Mouse (Mus musculus): ENCODE measurements at regions not wholly inside any gene's neighbourhood (a gene's known extent, or its start where the extent isn't known, plus 50 kb on each side); places are given as distances from the start of the nearest gene placed in this dataset.

DNA sequence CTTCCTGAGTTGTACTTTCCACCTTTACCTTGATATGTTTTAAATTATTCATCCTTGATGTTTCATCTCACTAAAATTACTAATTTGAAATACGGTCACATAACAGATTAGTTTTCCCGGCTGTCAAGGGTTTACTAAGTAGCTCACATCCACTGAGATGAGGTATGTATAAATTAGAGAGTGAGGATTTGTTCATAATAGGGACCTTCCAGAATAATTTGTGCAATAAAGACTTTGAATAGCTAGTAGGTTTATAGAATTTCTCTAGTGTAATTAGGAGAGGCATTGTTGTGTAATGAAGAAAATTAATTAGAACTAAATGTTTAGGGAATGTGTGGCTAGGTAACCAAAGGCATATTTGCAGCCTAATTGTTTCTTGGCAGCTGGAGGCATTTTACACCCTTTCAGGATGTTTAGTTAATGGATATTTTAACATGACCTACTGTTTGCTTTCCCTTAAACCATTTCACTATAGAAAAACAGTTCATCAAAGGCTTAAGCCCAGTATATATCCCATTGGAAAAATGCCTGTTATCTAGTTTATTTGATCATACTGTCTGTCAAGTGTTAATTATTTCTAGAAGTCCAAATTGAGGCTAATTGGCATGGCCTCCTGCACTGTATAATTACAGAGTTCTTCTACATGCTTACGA is 70.8 kb downstream of the Mat2b start:
- ATAC-seq (replicated peaks in 1 of 2; ENCODE audit: insufficient read depth in 1 of 2, low FRiP score in 2 of 2, low TSS enrichment in 1 of 2, low read depth in 1 of 2, poor library complexity in 2 of 2, severe bottlenecking in 2 of 2) = no peak

DNA sequence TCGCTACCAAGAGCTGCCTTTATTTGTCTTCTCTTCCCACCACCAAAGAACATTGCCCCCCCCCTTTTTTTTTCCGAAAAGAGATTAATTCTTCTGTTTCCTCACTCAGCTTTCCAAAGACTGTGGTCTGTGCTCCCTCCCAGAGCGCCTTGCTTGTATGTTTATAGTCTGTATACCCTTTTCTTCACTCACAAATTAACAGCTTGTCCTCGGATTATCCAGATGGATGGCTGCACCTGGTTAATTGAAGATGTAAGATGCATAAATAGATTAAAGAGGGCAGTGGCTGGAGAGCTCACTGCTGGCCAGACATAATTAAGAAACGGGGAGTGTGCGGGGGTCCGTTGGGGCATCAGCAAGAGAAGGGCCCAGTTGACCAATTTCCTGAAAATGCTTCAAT is 75.0 kb downstream of the Mat2b start:
- no peak for ATAC-seq (replicated peaks in 1 of 2; ENCODE audit: insufficient read depth in 1 of 2, low FRiP score in 2 of 2, low TSS enrichment in 1 of 2, low read depth in 1 of 2, poor library complexity in 2 of 2, severe bottlenecking in 2 of 2)

DNA sequence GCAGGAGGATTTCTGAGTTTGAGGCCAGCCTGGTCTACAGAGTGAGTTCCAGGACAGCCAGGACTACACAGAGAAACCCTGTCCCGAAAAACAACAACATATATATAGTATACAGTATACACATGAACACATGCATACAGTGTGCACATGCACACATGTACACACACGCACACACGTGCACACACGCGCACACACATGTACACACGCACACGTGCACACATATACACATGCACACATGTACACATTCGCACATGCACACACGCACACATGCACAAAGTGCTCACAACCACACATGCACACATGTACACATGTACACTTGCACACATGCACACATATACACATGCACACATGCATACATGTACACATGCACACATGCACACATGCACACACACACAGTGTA is 92.0 kb downstream of the Mat2b start:
- ATAC-seq (replicated peaks in 1 of 2; ENCODE audit: insufficient read depth in 1 of 2, low FRiP score in 2 of 2, low TSS enrichment in 1 of 2, low read depth in 1 of 2, poor library complexity in 2 of 2, severe bottlenecking in 2 of 2) = no peak

DNA sequence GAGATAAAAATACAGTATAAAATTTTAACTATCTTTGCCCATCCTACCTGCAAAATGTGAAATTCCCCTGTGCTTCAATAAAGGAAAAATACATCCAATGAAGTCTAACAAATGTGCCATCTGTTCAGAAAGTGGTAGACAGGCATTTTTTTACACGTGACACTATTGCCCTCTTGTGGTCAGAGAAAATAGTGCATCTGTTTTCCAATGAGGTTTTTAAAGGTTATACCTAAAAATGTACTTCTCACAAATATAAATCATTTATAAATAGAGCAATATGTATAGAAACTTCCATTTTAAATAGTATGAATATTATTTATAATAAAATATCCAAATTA is 93.5 kb downstream of the Mat2b start:
- no peak; a peak in 1 of 4 replicates for ATAC-seq (replicated peaks in 1 of 2; ENCODE audit: insufficient read depth in 1 of 2, low FRiP score in 2 of 2, low TSS enrichment in 1 of 2, low read depth in 1 of 2, poor library complexity in 2 of 2, severe bottlenecking in 2 of 2)

DNA sequence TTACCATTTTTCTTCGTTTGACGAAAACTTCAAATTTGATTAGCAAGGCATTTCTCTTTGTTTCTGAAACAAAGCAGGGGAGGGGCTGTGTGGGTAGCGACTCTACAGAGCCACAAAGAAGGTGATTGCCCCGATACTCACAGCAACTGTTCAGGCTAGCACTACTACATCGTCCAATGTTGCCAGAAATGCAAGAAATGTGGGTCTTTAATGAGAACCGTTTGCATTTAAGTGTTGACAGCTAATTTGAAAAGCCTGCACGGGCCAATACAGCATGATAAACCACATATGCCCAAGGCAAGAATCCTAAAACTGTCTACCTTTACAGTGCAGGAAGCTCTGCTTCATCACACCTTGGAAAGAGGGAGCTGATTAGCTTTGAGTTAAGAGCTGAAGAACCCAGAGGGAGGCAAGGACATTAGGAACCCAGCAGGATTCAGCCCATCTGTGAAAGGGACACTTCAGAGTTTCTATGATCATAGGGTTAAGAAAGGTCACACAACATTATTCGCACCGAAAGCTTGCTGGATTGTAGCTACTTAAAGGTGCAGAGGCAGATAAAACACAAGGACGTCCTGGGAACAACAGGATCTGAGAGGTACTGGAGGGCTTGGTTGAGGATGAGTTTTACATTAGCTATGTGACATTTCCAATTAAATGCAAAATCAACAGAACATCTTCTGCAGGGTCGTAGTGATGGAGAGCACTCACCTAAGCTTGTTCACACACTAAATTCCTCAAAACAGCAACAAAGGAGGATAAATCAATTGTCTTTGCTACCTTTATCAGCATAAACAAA is 94.0 kb downstream of the Mat2b start:
- no peak for ATAC-seq (replicated peaks in 1 of 2; ENCODE audit: insufficient read depth in 1 of 2, low FRiP score in 2 of 2, low TSS enrichment in 1 of 2, low read depth in 1 of 2, poor library complexity in 2 of 2, severe bottlenecking in 2 of 2)

DNA sequence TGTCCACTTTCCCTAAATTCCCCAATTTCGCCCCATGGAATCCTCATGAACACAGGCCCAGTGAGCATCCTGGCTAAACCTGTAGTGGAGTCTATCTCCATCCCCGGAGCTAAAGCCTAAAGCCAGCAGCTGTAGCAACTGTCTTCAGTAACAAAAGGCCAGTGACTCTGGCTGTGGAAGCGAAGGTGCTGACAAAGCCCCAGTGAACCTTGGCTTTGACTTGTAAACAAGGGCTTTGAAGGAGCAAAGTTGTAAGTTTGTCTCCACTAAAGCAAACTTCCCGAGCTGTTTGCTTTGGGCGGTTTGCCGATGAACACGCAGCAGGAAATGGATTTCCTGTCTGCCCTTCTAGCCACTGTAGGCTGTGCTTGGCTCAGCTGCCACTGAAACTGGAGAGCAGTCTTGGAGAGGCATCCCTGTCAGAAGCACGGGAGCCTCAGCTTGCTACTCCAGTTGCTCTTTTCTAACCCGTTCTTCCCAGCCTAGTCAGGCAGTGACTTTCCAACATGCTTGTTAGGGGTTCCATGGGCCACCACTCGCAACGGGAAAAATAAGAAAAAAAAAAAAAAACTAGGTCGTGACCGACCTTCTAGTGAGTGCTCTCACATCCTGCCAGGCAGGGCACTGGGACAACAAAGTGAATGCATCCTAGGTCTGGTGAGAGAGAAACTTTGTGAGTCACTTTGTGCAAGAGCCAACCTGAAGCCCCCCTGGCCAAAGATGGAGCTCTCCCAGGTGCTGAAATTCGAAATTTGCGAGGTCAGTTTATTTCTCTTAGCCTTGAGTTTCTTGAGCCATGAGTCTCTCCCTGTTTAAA is 94.8 kb downstream of the Mat2b start:
- ATAC-seq (replicated peaks in 1 of 2; ENCODE audit: insufficient read depth in 1 of 2, low FRiP score in 2 of 2, low TSS enrichment in 1 of 2, low read depth in 1 of 2, poor library complexity in 2 of 2, severe bottlenecking in 2 of 2) = peak in 1 of 2 experiments; percentile 27; a peak in 1 of 4 replicates

DNA sequence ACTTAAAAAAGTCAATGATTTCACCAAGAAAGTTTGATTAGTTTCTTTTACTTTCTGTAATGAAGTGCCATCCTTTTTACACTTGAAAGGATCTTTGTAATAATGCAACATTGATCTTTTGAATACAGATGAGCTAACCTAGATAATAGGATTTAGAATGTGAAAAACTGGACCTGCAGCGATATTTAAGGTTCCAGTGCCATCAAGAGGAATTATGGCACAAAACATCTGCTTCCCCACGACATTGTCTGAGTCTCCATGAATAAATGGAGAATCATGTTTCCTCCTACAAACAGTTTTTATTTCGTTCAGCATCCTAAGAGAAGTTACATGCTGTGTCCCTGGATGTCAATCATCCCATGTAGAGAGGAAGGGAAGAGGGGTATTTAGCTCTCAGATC is 98.7 kb downstream of the Mat2b start:
- no peak for ATAC-seq (replicated peaks in 1 of 2; ENCODE audit: insufficient read depth in 1 of 2, low FRiP score in 2 of 2, low TSS enrichment in 1 of 2, low read depth in 1 of 2, poor library complexity in 2 of 2, severe bottlenecking in 2 of 2)

DNA sequence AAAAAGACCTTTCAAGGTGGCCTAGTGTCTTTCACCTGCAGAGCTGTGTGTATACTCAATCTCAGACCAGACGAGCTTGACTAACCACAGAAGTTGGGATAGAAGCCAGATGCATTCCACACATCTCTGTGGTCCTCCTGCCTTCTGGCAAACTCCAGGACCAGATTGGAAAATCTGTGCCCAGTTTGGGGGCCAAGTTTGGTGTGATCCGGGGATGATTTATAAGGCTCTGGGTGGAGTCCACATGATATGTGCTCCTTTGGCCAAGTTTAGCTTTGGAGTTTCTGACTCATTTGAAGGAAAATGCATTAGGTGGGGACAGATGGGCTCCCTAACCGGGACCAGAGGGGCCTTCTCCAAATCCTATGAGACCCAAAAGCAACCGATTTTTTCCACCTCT is 102.9 kb downstream of the Mat2b start:
- ATAC-seq (replicated peaks in 1 of 2; ENCODE audit: insufficient read depth in 1 of 2, low FRiP score in 2 of 2, low TSS enrichment in 1 of 2, low read depth in 1 of 2, poor library complexity in 2 of 2, severe bottlenecking in 2 of 2) = no peak

DNA sequence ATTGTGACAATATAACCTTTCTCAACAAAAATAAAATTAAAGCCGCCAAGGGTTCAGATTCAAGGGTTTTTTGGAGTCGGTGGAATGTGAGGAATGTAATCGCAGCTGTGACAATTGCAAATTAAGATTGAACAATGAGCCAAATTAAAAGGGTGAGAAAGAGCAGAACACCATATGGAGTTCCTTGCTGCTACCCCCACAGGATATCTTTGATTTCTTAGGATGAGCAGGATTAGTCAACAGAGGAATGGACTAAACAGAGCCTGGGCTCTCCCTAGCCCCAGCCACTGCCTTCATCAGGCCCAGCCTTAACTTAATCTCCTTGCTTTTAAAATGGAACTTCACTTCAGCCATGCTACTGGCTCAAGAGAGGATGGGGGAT is 121.3 kb downstream of the Mat2b start:
- ATAC-seq (replicated peaks in 1 of 2; ENCODE audit: insufficient read depth in 1 of 2, low FRiP score in 2 of 2, low TSS enrichment in 1 of 2, low read depth in 1 of 2, poor library complexity in 2 of 2, severe bottlenecking in 2 of 2) = no peak

DNA sequence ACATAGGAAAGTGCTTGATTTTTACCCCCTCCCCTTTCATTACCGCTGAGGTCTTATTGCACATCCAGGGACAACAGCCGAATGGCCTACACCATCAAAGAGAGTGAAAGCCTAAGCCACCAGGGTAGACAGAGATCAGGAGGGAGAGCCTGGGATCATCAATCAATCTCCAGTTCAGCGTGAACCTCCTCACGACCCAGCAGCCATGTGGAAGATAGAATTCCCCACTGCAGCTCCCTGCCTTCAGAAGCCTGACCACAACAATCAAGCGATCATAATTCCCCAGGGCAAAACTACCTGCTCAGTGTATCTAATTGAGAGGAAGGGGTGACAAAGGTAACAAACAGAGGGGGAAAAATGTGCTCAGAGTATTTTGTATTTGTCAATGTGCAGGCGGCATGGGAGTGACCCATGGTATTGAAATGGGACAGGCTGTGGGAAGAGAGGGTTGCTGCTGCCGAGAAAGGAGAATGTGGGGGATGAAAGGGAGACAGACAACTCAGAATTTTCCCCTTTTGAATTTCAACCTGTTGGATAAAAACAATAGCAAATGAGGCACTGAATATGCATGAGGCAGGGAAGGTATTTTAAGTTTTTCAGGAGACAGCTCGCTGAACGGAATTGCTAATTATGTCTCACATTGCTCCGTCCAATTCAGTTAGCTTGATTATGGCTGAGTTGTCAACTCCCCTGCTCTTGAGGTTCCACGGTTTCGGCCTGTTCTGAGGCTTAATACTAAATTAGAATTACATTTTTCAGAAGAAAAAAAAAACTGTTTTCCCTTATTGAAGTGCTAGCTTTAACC is 121.8 kb downstream of the Mat2b start:
- ATAC-seq (replicated peaks in 1 of 2; ENCODE audit: insufficient read depth in 1 of 2, low FRiP score in 2 of 2, low TSS enrichment in 1 of 2, low read depth in 1 of 2, poor library complexity in 2 of 2, severe bottlenecking in 2 of 2) = no peak

DNA sequence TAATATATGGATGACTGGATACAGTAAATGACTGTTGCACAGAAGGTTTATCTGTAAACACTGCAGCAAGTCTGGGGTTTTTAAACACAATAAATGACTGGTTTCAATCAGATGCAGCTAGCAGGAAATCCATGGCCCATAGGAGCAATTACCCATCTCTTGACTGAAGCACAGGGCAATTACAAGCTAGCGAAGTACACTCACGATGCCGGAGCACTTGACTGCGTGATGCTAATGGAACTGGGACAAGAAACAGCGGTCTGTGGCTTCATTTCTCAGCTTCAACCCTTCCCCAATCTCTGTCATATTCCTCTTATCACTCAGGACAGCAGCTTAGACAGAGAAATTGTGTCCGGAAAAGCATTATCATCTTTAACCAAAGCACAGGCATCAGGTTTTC is 132.1 kb downstream of the Mat2b start:
- ATAC-seq (replicated peaks in 1 of 2; ENCODE audit: insufficient read depth in 1 of 2, low FRiP score in 2 of 2, low TSS enrichment in 1 of 2, low read depth in 1 of 2, poor library complexity in 2 of 2, severe bottlenecking in 2 of 2) = no peak

DNA sequence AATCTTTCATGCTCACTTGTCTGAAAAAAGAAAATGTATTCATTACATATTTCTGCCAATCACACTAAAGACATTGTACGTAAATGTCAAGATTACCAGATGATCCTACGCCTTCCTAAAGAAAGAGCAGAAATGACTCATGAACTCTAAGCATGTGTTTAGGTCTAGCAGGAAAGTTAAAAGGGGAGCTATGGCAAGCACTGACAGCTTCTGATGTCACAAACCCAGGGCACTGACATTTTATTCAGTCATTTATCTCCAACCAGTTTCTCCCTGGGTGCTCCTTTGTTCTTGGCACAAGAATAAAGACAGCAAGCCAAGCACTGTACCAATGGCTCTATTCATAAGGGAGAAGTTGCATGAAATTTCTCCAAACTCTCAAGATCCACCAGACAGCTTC is 133.0 kb downstream of the Mat2b start:
- ATAC-seq (replicated peaks in 1 of 2; ENCODE audit: insufficient read depth in 1 of 2, low FRiP score in 2 of 2, low TSS enrichment in 1 of 2, low read depth in 1 of 2, poor library complexity in 2 of 2, severe bottlenecking in 2 of 2) = no peak

DNA sequence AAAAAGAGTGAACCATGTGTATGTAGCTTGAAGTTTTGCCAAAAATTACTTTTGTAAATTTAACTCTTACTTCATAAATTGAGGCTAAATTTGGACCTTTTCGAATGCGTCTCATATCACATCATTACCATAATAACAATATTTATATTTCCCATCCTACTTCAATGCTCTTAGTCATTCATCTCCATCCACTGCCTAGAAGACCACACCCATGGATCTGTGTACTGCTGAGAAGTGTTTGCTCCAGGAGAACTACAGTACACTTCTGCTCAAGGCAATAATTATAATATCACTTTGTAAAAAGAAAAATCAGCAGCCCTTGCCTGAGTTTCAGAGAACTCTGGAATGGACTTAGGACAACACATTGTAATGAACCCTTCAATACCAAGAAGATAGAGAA is 133.6 kb downstream of the Mat2b start:
- ATAC-seq (replicated peaks in 1 of 2; ENCODE audit: insufficient read depth in 1 of 2, low FRiP score in 2 of 2, low TSS enrichment in 1 of 2, low read depth in 1 of 2, poor library complexity in 2 of 2, severe bottlenecking in 2 of 2) = no peak

DNA sequence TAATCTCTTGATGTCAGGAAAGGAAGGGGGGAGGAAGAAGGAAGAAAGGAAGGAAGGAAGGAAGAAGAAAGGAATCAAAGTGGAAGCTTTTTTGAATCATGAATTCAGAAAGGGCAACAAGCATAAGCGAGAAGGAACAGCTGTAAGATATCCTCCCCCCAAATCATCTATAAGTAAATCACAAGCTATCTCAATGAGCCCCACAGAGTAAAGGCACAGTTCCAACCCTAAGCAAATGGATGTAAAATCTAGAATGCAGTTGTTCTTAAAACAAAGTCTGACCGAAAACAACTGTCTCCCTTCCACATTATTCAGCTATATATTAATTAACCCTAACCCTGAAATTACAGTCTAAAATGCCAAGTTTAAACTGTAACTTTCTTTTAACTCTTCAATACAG is 136.5 kb downstream of the Mat2b start:
- ATAC-seq (replicated peaks in 1 of 2; ENCODE audit: insufficient read depth in 1 of 2, low FRiP score in 2 of 2, low TSS enrichment in 1 of 2, low read depth in 1 of 2, poor library complexity in 2 of 2, severe bottlenecking in 2 of 2) = no peak

DNA sequence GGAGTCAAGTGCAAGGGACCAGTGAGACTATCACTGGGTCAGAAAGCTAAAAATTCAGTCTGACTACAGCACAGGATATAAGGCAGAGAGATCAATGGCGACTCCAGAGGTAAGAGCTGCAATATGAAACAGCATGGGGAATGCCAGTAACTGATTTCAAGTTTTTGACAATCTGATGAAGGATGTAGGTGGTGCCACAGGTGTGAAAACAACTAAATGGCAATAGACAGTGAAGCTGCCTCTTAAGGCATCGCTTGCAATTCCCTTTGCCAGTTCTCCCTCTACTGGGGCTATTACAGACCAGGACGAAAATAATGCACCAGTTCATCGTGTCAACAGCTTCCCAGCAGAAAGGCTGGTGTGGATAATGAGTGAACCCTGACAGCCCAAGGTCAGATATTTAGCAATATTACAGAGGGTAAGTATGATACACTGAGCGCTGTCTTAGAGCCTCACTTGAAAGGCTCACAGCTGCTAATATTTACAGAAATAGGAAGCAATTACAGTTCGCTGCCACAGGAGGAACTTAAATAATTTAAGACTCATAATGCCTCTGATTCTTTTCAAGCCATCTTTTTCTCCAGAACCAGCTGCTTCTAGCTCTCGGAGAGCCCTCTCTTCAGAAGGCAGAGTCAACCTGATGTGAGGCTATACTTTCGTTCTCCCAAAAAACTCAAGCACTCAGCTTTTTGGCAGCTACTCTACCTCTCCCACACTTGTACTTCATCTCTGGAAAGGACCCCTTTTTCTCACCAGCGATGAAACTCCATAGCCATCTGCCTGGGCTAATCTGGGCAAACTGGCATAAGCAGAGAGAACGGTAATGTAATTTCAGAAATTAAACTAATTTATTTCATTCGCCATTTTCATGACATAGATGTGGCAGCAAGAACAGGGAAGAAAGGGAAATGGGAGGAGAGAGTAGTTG is 139.9 kb downstream of the Mat2b start:
- no peak for ATAC-seq (replicated peaks in 1 of 2; ENCODE audit: insufficient read depth in 1 of 2, low FRiP score in 2 of 2, low TSS enrichment in 1 of 2, low read depth in 1 of 2, poor library complexity in 2 of 2, severe bottlenecking in 2 of 2)

DNA sequence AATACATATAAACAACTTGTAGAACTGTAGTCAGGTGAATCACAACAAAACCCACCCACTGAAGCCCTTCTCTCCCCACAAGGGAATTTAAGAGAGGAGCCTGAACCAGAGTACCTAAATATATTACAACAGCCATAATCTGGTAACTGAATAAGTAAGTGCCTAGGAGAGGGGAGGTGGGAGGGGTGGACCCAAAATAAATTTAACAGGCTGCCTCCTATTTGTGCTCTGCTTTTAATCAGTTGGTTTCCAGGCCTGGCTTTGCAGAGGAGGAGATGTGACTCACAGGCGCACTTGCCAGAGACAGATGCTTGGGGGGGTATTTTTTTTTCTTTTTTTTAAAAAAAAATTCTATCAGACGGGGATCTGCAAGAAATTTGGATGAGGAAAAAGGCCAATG is 142.9 kb downstream of the Mat2b start:
- no peak for ATAC-seq (replicated peaks in 1 of 2; ENCODE audit: insufficient read depth in 1 of 2, low FRiP score in 2 of 2, low TSS enrichment in 1 of 2, low read depth in 1 of 2, poor library complexity in 2 of 2, severe bottlenecking in 2 of 2)

DNA sequence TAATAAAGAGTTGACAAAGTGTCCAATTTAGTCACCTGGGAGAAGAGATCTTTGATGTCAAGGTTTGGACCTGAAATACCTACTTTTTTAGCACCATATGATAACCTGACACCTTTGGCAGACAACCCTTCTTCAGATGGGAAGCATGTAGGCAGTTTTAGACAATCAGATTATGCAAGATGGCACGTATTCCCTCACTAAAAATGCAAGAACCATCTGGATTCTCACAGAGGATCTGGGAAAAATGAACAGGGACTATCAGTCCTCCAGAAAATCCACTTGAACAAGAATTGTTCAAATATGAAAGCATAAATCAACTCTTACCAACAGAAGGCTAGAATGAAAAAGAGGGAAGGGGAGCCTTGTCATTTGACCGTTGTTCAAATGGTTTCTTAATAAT is 148.4 kb downstream of the Mat2b start:
- no peak for ATAC-seq (replicated peaks in 1 of 2; ENCODE audit: insufficient read depth in 1 of 2, low FRiP score in 2 of 2, low TSS enrichment in 1 of 2, low read depth in 1 of 2, poor library complexity in 2 of 2, severe bottlenecking in 2 of 2)

Measured in hematopoietic stem cell, adult 5-6 weeks (primary cell).